Mouse (Mus musculus) embryonic facial prominence, embryonic 10.5 days (tissue): ENCODE data around the gene Tmem59l. TPM values are rescaled to one million over a fixed set of nuclear protein-coding genes. Genes with fewer than 3 reads are reported as not detected.
A peak's percentile ranks its signal among the peaks of the same experiment; 100 is the strongest.

Source experiments
- DNase-seq: peaks from one replicate; pipeline ENCODE4 v3.0.0-alpha.2; 2017; ENCODE audit warnings: low spot score
- H3K27ac ChIP-seq: fragments of 300-500 bp; sonication (generic); replicated peaks from 2 replicates; pipeline ENCODE4 v1.5.1; 2016; ENCODE audit warnings: mild to moderate bottlenecking
- H3K27me3 ChIP-seq: fragments of 300-500 bp; sonication (generic); replicated peaks from 2 replicates; pipeline ENCODE4 v1.6.1; 2016; ENCODE audit warnings: low read depth, mild to moderate bottlenecking; ENCODE audit not compliant: poor library complexity, severe bottlenecking
- H3K36me3 ChIP-seq: fragments of 300-500 bp; sonication (generic); replicated peaks from 2 replicates; pipeline ENCODE4 v1.6.1; 2016; ENCODE audit warnings: mild to moderate bottlenecking, moderate library complexity
- H3K4me1 ChIP-seq: fragments of 300-500 bp; sonication (generic); 2 replicates; pipeline ENCODE4 v1.6.1; 2016
- H3K4me3 ChIP-seq: fragments of 300-500 bp; sonication (generic); 2 replicates; pipeline ENCODE4 v1.5.1; 2016; ENCODE audit warnings: mild to moderate bottlenecking, moderate library complexity
- H3K9me3 ChIP-seq: fragments of 300-500 bp; sonication (generic); 2 replicates; pipeline ENCODE4 v1.6.1; 2016; ENCODE audit warnings: mild to moderate bottlenecking
- WGBS: fragments of 180-500 bp; shearing (Covaris S2); methylation state at CpG from one replicate; pipeline ENCODE4 v1.1.7; 2016; 5-methylcytosine and 5-hydroxymethylcytosine counted together
- polyA plus RNA-seq: library from polyadenylated mRNA; unstranded; fragments of >200 nt; fragmentation: Nextera tagmentation; extraction: Ambion mirVana; gene quantifications from 2 replicates; pipeline ENCODE4 v1.2.1, GENCODE M21; 2016

Gene Tmem59l
- polyA plus RNA-seq, 1 experiment from 2014 or later, result 28.3 TPM

DNA sequence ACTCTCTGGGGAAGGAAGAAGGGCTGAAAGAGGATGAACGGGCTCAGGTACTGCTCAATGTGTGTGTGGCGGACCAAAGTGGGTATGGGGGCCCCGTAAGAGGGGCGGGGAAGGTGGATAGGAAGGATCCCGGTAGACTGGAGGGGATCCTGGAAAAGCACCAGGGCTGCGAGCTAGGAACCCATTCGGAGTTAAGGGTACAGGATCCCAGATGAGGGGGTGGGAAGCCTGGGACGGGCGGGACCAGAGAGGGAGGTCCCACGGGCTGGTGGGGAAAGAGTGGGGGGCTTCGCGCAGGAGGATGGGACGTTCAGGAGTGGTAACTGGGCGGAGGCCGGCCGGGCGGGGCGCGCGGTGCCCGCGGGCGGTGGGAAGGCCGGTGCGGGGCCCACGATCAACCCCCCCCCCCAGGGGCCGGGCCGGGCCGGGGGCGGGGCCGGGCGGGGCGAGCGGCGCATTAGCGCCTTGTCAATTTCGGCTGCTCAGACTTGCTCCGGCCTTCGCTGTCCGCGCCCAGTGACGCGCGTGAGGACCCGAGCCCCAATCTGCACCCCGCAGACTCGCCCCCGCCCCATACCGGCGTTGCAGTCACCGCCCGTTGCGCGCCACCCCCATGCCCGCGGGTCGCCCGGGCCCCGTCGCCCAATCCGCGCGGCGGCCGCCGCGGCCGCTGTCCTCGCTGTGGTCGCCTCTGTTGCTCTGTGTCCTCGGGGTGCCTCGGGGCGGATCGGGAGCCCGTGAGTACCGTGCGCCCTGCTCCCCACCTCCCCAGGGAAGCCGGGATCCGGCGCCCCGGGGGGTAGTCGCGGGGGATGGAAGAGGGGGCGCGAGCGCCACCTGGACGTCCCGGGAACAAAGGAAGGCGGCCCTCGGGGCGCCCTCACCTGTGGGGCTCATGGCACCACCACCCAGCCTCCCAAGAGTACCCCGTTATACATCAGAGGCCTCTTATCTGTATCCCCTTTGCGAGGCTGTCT is 5.8 kb upstream of the Tmem59l start, which contains the start of gene Crlf1:
TSS of gene Crlf1 (plus strand) at position 495 of the 977 bp plus-strand sequence.
- H3K36me3 ChIP-seq, result peaks cover 9% of the 10 kb centered on the region
- peak within 1 kb of the TSS; percentile 87 for H3K27ac ChIP-seq
- H3K9me3 ChIP-seq, result no peaks in the 10 kb centered on the region
- peaks cover 100% of the 10 kb centered on the region for H3K27me3 ChIP-seq
- under 1% methylated on average over 88 of the region's 93 CpGs for WGBS
- peak; percentile 75 for DNase-seq
- peaks cover 83% of the 10 kb centered on the region for H3K4me1 ChIP-seq
- H3K4me3 ChIP-seq, result peak within 1 kb of the TSS; percentile 73

DNA sequence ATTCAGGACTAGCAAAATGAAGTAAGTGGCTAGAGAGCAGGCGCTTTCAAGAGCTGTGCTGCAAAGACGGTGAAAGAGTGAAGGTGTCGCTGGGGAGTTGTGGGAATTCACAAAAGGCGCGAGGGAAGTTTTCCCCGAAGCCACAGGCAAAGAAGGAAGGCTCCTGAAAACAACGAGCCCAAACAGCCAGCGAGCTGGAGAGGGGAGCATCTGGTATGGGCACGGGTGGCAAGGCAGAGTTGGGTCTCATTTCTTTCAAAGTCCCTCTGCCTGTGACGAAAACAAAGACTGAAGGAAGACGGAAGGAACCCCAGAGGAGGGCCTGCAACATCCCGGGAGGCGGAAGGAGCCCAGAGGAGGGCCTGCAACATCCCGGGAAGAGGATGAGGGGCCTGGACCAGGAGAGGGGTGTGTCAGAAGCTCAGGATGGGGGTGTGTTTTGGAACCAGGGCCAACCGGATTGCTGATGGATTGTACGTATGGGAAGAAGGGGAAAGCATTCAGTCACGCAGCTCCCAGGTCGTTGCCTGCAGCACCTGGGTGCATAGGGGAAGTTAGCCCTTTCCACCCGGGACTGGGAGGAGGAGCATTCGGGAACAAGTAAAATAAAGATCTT is 3.8 kb upstream of the Tmem59l start:
- DNase-seq, result peak; percentile 67
- Histone ChIP-seq H3K9me3 (no peaks in the 10 kb centered on the region), H3K36me3 (no peaks in the 10 kb centered on the region), H3K27ac (peak overlapping the region; percentile 87), H3K4me1 (peaks cover 100% of the 10 kb centered on the region), H3K27me3 (peaks cover 100% of the 10 kb centered on the region), H3K4me3 (peak overlapping the region; percentile 73)
- 1% methylated on average over 20 of the region's 20 CpGs for WGBS

DNA sequence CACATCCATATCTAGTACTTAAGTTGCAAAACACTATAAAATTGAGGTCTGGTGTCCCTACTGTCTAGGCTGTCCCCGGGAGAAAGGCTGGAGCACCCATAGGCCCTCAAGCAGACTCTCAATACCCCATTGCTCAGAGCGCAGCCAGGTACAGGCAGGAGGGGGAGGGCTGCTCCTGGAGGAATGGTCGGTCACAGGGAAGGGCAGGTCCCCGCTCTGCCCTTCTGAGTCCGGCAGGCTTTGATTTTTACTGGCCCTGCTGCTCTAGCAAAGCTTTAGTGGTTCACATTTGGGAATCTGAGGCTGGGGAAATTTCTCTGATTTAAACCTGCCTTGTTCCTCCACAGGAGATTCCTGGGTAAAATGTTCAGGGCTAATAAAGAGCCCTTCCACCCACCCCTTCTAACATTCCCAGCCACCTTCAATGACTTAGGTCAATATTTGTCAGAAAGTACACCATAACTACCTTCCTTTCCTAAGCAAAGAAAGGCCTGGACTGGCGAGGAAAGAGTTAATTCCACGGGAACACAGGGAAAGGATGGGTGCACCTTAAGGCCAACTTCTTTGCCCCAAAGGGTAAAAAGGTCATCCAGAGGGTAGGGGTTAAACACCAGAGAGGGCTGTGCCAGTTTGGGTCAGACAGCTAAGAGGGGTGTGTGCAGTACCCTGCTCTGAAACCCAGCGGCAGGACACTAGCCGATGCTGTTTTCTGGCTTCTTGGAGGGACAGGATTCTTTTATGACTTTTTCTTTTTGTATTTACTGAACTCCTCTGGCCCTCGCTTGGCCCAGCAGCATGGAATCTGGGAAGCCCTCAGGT is 3.1 kb upstream of the Tmem59l start:
- peak overlapping the region; percentile 73 for H3K4me3 ChIP-seq
- 3% methylated on average over 10 of the region's 10 CpGs for WGBS
- peaks cover 100% of the 10 kb centered on the region for H3K27me3 ChIP-seq

DNA sequence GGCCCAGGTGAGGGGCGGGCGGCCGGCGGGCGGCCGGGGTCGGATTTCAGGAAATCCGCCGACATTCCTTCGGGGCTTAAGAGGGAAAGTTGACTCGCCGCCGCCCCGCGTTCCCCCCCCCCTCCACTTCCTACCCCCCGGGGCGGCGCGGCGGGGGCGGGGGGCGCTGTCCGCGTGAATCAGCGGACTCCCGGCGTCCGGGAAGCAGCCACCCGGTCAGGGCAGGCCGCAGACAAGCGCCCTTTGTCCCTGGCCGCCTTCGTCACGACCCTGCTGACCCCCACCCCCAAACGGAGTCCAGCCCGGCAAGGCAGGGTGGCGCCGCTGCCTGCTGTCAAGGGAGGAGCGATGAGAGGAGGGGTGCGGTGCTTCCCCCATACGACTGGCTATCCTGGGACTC is 2.4 kb upstream of the Tmem59l start:
- Histone ChIP-seq H3K9me3 (no peaks in the 10 kb centered on the region), H3K27ac (peak overlapping the region; percentile 87), H3K36me3 (peaks cover 6% of the 10 kb centered on the region; the same call in 1 of the 2 replicates), H3K4me3 (peak overlapping the region; percentile 73), H3K27me3 (peaks cover 100% of the 10 kb centered on the region), H3K4me1 (peaks cover 91% of the 10 kb centered on the region)
- WGBS, result under 1% methylated on average over 41 of the region's 41 CpGs
- DNase-seq, result peak; percentile 77

More for the DNA sequence above, 3.1 kb upstream of the Tmem59l start:
- Histone ChIP-seq H3K4me1 (peaks cover 98% of the 10 kb centered on the region), H3K36me3 (no peaks in the 10 kb centered on the region), H3K9me3 (no peaks in the 10 kb centered on the region), H3K27ac (peak overlapping the region; percentile 87)
- DNase-seq, result no peak

DNA sequence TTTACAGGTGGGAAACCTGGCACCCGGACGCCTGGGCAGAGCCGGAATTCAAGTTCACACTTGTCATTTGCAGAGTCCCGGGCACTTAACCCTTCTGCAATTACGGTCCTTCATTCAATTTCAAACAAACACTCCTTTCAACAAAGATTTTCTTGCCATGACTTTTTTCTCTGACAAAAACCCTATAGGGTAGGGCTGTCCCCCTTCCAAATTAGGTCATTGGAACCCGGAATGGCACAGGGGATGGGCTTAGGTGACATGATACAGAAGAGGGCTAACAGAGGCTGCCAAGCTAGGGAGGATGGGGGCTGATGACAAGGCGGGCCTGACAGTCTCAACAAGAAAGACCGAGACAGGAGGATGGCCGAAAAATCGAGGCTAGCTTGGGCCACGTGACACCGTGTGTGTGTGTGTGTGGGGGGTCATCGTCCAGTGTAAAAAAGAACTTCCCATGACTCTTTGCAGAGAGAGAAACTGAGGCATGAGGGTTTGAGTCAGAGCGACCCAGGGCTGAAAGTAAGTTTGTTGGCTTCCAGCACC is 1.8 kb upstream of the Tmem59l start:
- Histone ChIP-seq H3K27me3 (peaks cover 100% of the 10 kb centered on the region), H3K36me3 (peaks cover 8% of the 10 kb centered on the region; the same call in 1 of the 2 replicates), H3K4me3 (peak overlapping the region; percentile 73), H3K27ac (peak overlapping the region; percentile 87), H3K9me3 (no peaks in the 10 kb centered on the region), H3K4me1 (peaks cover 85% of the 10 kb centered on the region)
- DNase-seq, result peak; percentile 67
- under 1% methylated on average over 14 of the region's 14 CpGs for WGBS

DNA sequence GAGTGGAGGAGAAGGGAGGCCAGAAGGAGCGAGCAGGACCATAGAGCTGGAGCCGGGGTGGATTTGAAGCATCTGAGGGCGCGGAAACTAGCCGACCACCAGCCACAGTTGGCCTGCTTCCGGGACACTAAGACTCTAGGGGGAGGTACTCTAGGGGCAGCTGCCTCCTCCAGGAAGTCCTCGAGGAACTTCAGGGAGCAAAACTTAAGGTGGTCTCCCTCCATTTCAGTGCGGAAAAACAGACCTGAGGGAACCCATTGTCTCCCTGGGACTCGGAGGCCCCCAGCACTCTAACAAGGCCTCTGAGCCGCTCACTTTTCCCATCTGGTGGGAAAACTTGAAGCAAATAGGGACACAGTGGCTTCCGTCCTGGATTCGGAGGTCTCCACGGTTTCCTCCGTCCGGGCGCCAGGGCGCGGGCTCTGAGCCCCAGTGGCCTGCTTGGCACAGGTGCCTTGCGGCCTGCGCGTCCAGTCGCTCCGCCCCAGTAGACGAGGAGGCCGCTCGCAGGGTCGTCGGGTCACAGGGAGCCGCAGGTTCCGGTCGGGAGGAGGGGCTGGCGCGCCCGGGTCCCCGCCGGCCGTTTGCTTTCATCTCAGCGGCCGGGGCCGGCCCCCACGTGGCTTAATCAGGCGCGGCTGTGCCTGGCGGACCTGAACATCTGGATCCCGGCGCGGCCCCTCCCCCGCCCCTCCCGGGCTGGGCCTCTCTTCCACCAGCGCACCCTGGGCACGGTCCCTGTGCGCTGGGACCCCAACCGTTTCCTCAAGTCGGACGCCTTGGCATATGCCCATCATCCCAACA is 1.0 kb upstream of the Tmem59l start:
- Histone ChIP-seq H3K27ac (peak overlapping the region; percentile 87), H3K27me3 (peaks cover 100% of the 10 kb centered on the region), H3K36me3 (peaks cover 8% of the 10 kb centered on the region; the same call in 1 of the 2 replicates), H3K9me3 (no peaks in the 10 kb centered on the region), H3K4me3 (peak overlapping the region; percentile 73), H3K4me1 (peaks cover 77% of the 10 kb centered on the region)
- DNase-seq, result peak; percentile 92
- 2% methylated on average over 55 of the region's 55 CpGs for WGBS

DNA sequence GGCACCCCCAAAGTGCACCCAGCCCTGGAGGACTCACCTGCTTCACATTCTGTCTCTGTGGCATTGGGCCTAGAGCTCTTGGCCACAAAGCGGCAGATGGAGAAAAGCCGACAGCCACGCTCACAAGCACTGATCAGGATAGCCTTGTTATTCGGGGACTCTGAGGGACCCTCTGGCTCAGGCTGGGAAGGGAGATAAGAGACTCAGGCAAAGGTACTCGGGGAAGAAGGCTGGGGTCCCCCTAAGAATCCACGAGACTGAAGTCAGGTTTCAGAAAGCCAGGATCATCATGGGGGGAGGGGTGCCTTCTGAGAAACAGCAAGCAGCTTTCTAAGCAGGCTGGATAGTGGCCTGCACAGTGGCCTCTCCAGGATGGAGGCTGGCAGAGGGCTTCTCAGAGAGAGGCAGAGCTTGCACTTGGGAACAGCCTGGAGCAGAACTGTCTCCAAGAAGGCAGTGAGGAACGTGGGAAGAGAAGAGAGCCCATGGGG is 922 bp downstream of the Tmem59l start:
- Histone ChIP-seq H3K4me3 (peak overlapping the region; percentile 73), H3K27ac (peak overlapping the region; percentile 87), H3K36me3 (peaks cover 8% of the 10 kb centered on the region; the same call in 1 of the 2 replicates), H3K27me3 (peaks cover 99% of the 10 kb centered on the region), H3K4me1 (peaks cover 57% of the 10 kb centered on the region), H3K9me3 (no peaks in the 10 kb centered on the region)
- 51% methylated on average over 7 of the region's 7 CpGs for WGBS
- DNase-seq, result no peak

DNA sequence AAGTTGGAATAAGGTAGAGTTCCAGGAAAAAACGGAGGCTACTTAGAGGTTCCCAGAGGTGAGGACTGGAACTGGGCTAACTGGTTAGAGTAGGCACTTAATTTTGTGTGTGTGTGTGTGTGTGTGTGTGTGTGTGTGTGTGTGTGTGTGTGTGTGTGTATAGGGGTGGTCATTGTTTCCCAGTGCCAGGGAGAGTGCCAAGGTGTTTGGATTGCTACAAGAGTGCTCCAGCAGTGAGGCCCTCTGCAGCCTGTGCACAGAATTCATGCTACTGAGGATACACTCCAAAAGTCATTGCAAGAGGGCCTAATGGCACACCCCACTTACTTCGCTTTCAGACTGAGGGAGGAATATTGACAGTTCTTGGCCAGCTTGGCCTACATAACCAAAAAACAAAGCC is 4.2 kb downstream of the Tmem59l start:
- Histone ChIP-seq H3K4me3 (no peak overlapping the region), H3K36me3 (peaks cover 8% of the 10 kb centered on the region; the same call in 1 of the 2 replicates), H3K27ac (no peak overlapping the region), H3K27me3 (peaks cover 83% of the 10 kb centered on the region), H3K9me3 (no peaks in the 10 kb centered on the region), H3K4me1 (peaks cover 30% of the 10 kb centered on the region)
- DNase-seq, result no peak
- 62% methylated on average over 2 of the region's 2 CpGs for WGBS

DNA sequence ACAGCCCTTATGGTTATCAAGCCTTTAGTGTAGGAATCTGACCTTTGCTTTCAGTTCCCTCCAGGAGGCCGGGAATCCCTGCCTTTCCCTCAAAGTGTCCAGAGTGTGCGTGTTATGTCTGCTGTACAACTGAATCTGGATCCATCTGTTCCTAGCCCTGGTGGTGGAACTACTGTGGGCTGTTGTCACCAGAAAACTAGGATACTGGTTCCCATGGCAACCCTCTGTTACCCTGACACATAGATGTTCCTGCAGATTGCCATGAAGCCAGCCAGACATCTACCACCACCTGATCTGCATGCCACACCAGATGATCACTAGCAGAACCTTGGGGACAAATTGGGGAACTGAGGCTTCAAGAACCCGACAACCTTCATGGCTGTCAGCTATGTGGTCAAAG is 5.2 kb downstream of the Tmem59l start:
- Histone ChIP-seq H3K36me3 (peaks cover 8% of the 10 kb centered on the region; the same call in 1 of the 2 replicates), H3K27me3 (peaks cover 79% of the 10 kb centered on the region), H3K4me1 (peaks cover 30% of the 10 kb centered on the region), H3K4me3 (no peak overlapping the region), H3K27ac (no peak overlapping the region), H3K9me3 (no peaks in the 10 kb centered on the region)
- 77% methylated on average over 3 of the region's 3 CpGs for WGBS
- DNase-seq, result no peak

DNA sequence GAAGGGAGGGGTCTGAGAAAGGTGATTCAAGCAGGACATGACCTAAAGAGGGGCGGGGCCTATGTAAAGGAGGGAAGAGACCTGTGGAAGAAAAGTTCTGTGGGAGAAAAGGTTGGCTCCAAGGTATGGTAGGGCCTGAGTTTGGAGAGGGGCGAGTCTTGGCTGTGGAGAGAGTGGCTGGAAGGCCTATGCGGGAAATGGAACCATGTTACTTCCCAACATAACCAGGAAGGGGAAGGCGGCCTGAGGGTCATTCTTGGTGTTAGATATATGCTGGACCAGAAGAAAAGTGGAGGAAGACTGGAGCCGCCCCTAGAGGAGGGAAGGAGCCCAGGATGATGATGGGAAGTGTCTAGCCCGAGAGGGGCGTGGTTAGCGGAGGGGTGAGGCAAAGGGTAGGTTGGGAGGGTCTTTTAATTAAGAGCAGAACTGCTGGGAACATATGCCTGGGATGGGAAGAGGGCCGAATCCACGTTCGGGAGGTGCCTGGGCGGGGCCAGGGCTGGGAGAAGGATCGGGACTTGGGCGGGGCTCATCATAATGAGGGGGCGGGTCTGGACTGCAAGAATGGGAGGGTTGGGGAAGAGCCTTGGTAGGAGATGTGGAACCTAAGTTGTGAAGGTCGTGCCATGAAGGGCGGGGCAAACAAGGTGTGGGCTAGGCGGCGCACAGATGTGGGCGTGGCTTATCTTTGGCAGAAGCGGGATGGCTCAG is 9.7 kb downstream of the Tmem59l start:
- no peaks in the 10 kb centered on the region for H3K9me3 ChIP-seq
- under 1% methylated on average over 21 of the region's 21 CpGs for WGBS
- H3K4me1 ChIP-seq, result peaks cover 36% of the 10 kb centered on the region
- H3K4me3 ChIP-seq, result peak overlapping the region; percentile 95
- DNase-seq, result peak; percentile 85
- H3K36me3 ChIP-seq, result peaks cover 7% of the 10 kb centered on the region
- peaks cover 35% of the 10 kb centered on the region for H3K27me3 ChIP-seq
- peak overlapping the region; percentile 94 for H3K27ac ChIP-seq
